Mouse (Mus musculus) C2C12 (cell line): ENCODE measurements around the gene Olfr730. TPM values are rescaled to one million over a fixed set of nuclear protein-coding genes. Genes with fewer than 3 reads are reported as not detected.

Experiments used
- H3K27me3 ChIP-seq: one replicate; pipeline ENCODE4 v1.6.1; 2011; ENCODE audit not compliant: control insufficient read depth, insufficient read depth, insufficient read length
- H3K36me3 ChIP-seq: one replicate; pipeline ENCODE4 v1.6.1; 2011; ENCODE audit not compliant: control insufficient read depth, insufficient read depth
- H3K4me3 ChIP-seq: one replicate; pipeline ENCODE4 v1.5.1; 2011; ENCODE audit warnings: mild to moderate bottlenecking, control low read depth; ENCODE audit not compliant: poor library complexity, insufficient read depth, severe bottlenecking
- H3K79me2 ChIP-seq: one replicate; pipeline ENCODE4 v1.6.1; 2011; ENCODE audit not compliant: control insufficient read depth, insufficient read depth
- H3K79me3 ChIP-seq: one replicate; pipeline ENCODE4 v1.6.1; 2011; ENCODE audit warnings: low read depth, control low read depth
- H3ac ChIP-seq: one replicate; pipeline ENCODE3; 2011; ENCODE audit warnings: low read depth; ENCODE audit not compliant: control insufficient read depth, insufficient read length
- CEBPB ChIP-seq: IDR thresholded peaks from one replicate; pipeline ENCODE4 v1.6.1; 2011; ENCODE audit warnings: low read depth, mild to moderate bottlenecking, control low read depth, moderate library complexity
- CTCF ChIP-seq: IDR thresholded peaks from one replicate; pipeline ENCODE4 v1.5.1; 2011; ENCODE audit not compliant: control insufficient read depth, insufficient read depth, insufficient read length
- FOSL1 ChIP-seq: IDR thresholded peaks from one replicate; pipeline ENCODE4 v1.8.0; 2011; ENCODE audit warnings: mild to moderate bottlenecking, low read length; ENCODE audit not compliant: poor library complexity, insufficient read depth, severe bottlenecking
- MAX ChIP-seq: IDR thresholded peaks from one replicate; pipeline ENCODE4 v1.6.1; 2011; ENCODE audit warnings: mild to moderate bottlenecking, control low read depth
- MYOD1 ChIP-seq: IDR thresholded peaks from one replicate; pipeline ENCODE4 v1.6.1; 2011; ENCODE audit warnings: low read depth; ENCODE audit not compliant: control insufficient read depth, insufficient read length
- MYOG ChIP-seq: IDR thresholded peaks from one replicate; pipeline ENCODE4 v1.6.1; 2011; ENCODE audit not compliant: control insufficient read depth, insufficient read length; ENCODE audit errors: extremely low read depth
- USF1 ChIP-seq: IDR thresholded peaks from one replicate; pipeline ENCODE4 v1.6.1; 2011; ENCODE audit warnings: low read depth, mild to moderate bottlenecking, control low read depth, moderate library complexity
- long read RNA-seq, 2 experiments: library from polyadenylated mRNA; unstranded; transcript quantifications; one replicate each; pipeline ENCODE4 v2.0.0; 2019 to 2020
- polyA plus RNA-seq: library from polyadenylated mRNA; unstranded; fragments of >200 nt; fragmentation: generic; extraction: Trizol; gene quantifications from one replicate; pipeline ENCODE4 v1.2.1, GENCODE M21; 2012; ENCODE audit warnings: missing spikeins

Gene Olfr730
- not detected for polyA plus RNA-seq
- long read RNA-seq, experiment 1, result 0 reads
- long read RNA-seq, experiment 2, result 0 reads

- no peak for TF ChIP-seq FOSL1
- Histone ChIP-seq H3K79me2 (no peaks in the 10 kb centered on the region), H3K27me3 (no peaks in the 10 kb centered on the region), H3K36me3 (no peaks in the 10 kb centered on the region), H3K4me3 (no peak within 1 kb of the TSS), H3ac (no peak within 1 kb of the TSS), H3K79me3 (no peaks in the 10 kb centered on the region)
Measured at GRCm38 (mm10) chr14:50188098-50188497, at the start of gene Olfr730. Gene Olfr730 (minus strand): TSS chr14:50188198.

- no peaks in the 10 kb centered on the region for H3K36me3 ChIP-seq
- H3K79me3 ChIP-seq, result no peaks in the 10 kb centered on the region
- no peak within 1 kb of the TSS for H3K4me3 ChIP-seq
- H3ac ChIP-seq, result no peak within 1 kb of the TSS
- no peaks in the 10 kb centered on the region for H3K79me2 ChIP-seq
- TF ChIP-seq MYOD1, result no peak
- no peak for TF ChIP-seq CEBPB
- TF ChIP-seq USF1, result no peak
- no peak for TF ChIP-seq MAX
- no peak for TF ChIP-seq FOSL1
- TF ChIP-seq MYOG, result no peak
- no peak for TF ChIP-seq CTCF
- no peaks in the 10 kb centered on the region for H3K27me3 ChIP-seq
Measured at GRCm38 (mm10) chr14:50152810-50153209, 35.2 kb downstream of the Olfr730 start, which contains the start of gene Olfr729. Gene Olfr729 (minus strand): TSS chr14:50152910.

GRCm38 (mm10) chr14:50142580-50142979 lies 45.4 kb downstream of the Olfr730 start, which contains the start of gene Olfr728:
Gene Olfr728 (minus strand): TSS chr14:50142680.
- no peak within 1 kb of the TSS for H3ac ChIP-seq
- H3K79me3 ChIP-seq, result no peaks in the 10 kb centered on the region
- no peaks in the 10 kb centered on the region for H3K36me3 ChIP-seq
- TF ChIP-seq CTCF, result no peak
- TF ChIP-seq MYOG, result no peak
- TF ChIP-seq MYOD1, result no peak
- TF ChIP-seq CEBPB, result no peak
- TF ChIP-seq FOSL1, result no peak
- no peak for TF ChIP-seq USF1
- TF ChIP-seq MAX, result no peak
- no peaks in the 10 kb centered on the region for H3K27me3 ChIP-seq
- H3K79me2 ChIP-seq, result no peaks in the 10 kb centered on the region
- H3K4me3 ChIP-seq, result no peak within 1 kb of the TSS

Other genes starting within 250 kb of the Olfr730 start
- not detected for gene Olfr724, start 224.9 kb downstream of the Olfr730 start, polyA plus RNA-seq
- not detected for gene Olfr725, start 147.8 kb downstream of the Olfr730 start, polyA plus RNA-seq
- not detected for gene Olfr726, start 97.2 kb downstream of the Olfr730 start, polyA plus RNA-seq
- not detected for gene Olfr727, start 65.0 kb downstream of the Olfr730 start, polyA plus RNA-seq
- not detected for gene Olfr728, start 45.5 kb downstream of the Olfr730 start, polyA plus RNA-seq
- not detected for gene Olfr729, start 35.3 kb downstream of the Olfr730 start, polyA plus RNA-seq
- not detected for gene Olfr731, start 53.7 kb upstream of the Olfr730 start, polyA plus RNA-seq
- not detected for gene Olfr732, start 96.0 kb upstream of the Olfr730 start, polyA plus RNA-seq
- not detected for gene Olfr733, start 113.3 kb upstream of the Olfr730 start, polyA plus RNA-seq
- gene Olfr734, start 138.6 kb upstream of the Olfr730 start, polyA plus RNA-seq, result not detected
- gene Olfr735, start 160.7 kb upstream of the Olfr730 start, polyA plus RNA-seq, result not detected
- not detected for gene Tlr11, start 169.7 kb upstream of the Olfr730 start, polyA plus RNA-seq
- gene Olfr736, start 193.0 kb upstream of the Olfr730 start, polyA plus RNA-seq, result not detected
- gene Olfr738, start 219.4 kb upstream of the Olfr730 start, polyA plus RNA-seq, result not detected
- not detected for gene Olfr739, start 230.4 kb upstream of the Olfr730 start, polyA plus RNA-seq